Mouse (Mus musculus): ENCODE measurements around the gene Pde4b. TPM values are rescaled to one million over a fixed set of nuclear protein-coding genes. Genes with fewer than 3 reads are reported as not detected.

Pde4b gene
- polyA plus RNA-seq, 1 experiment from 2014 or later: 12.1 TPM

DNA sequence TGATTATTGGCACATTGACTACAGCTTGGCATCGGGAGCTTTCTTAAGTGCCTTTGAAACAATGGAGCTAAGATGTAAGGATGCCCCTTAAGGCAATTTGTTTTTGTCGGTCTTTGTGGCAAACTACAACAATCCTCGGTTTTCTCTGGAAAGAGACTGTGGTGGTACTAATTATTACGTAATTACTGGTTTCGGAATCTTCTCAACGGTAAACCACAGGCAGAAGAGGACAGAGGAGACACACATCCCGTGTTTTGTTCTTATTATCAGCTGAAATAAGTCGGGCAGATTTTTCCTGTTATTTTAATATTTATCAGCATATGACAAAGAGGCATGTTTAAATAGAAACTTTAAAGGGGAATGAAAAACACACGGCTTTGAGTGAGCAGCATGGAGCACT is 420.0 kb downstream of the Pde4b start:
- H3K27ac ChIP-seq: no peak overlapping the region
- H3K9ac ChIP-seq: no peak overlapping the region
- H3K27me3 ChIP-seq (replicated peaks): no peaks in the 10 kb centered on the region
- H3K4me1 ChIP-seq: peaks cover 11% of the 10 kb centered on the region; the same call in 1 of the 2 replicates
- WGBS: 65% methylated on average over 9 of the region's 9 CpGs
- H3K36me3 ChIP-seq: no peaks in the 10 kb centered on the region
- H3K4me2 ChIP-seq: no peak overlapping the region
- ATAC-seq (ENCODE audit: insufficient read depth, low FRiP score, low read depth): no peak
- no peaks in the 10 kb centered on the region for H3K9me3 ChIP-seq
- no peak overlapping the region for H3K4me3 ChIP-seq (replicated peaks)

DNA sequence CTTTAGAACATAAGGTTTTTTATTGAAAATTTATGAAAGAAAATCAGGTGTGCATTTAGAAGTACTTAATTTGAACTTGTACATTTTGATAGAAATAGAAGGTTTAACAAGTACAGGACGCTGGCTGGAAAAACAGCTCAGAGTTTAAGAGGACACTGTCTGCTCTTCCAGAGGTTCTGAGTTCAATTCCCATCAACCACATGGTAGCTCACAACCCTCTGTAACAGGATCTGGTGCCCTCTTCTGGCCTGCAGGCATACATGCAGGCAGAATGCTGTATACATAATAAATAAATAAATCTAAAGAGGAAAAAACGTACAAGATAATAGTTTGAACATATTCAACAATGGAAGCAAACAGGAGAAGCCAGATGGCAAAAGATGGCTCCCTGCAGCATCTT is 420.4 kb downstream of the Pde4b start:
- Histone ChIP-seq H3K9ac (no peak overlapping the region), H3K4me1 (peaks cover 11% of the 10 kb centered on the region; the same call in 1 of the 2 replicates), H3K4me2 (no peak overlapping the region), H3K27me3 (replicated peaks) (no peaks in the 10 kb centered on the region), H3K36me3 (no peaks in the 10 kb centered on the region), H3K4me3 (replicated peaks) (no peak overlapping the region), H3K27ac (no peak overlapping the region), H3K9me3 (no peaks in the 10 kb centered on the region)
- 73% methylated on average over 2 of the region's 2 CpGs for WGBS
- ATAC-seq (ENCODE audit: insufficient read depth, low FRiP score, low read depth): no peak

DNA sequence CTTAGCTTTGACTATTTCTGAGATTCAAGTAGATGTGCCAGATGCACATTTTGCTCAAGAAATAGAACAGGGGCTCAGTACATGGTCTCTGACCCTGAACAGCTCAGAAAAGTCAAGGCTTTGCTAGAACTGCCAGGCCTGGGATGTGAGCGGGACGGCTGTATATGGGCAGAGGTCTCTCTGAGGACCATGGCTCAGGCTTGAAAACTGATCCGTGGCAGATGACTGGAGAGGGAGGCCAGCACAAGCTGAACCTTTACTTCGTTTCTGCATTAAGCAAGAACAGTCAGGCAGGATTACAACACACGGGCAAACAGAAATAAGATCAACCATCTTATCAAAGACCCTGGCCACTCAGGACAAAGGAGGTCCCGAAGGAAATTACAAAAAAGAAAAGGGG is 422.7 kb downstream of the Pde4b start:
- WGBS: 65% methylated on average over 6 of the region's 6 CpGs
- no peak for ATAC-seq (ENCODE audit: insufficient read depth, low FRiP score, low read depth)
- Histone ChIP-seq H3K4me3 (replicated peaks) (no peak overlapping the region), H3K9me3 (no peaks in the 10 kb centered on the region), H3K27me3 (replicated peaks) (no peaks in the 10 kb centered on the region), H3K4me1 (peaks cover 11% of the 10 kb centered on the region; the same call in 1 of the 2 replicates), H3K9ac (no peak overlapping the region), H3K4me2 (no peak overlapping the region), H3K27ac (no peak overlapping the region), H3K36me3 (no peaks in the 10 kb centered on the region)

DNA sequence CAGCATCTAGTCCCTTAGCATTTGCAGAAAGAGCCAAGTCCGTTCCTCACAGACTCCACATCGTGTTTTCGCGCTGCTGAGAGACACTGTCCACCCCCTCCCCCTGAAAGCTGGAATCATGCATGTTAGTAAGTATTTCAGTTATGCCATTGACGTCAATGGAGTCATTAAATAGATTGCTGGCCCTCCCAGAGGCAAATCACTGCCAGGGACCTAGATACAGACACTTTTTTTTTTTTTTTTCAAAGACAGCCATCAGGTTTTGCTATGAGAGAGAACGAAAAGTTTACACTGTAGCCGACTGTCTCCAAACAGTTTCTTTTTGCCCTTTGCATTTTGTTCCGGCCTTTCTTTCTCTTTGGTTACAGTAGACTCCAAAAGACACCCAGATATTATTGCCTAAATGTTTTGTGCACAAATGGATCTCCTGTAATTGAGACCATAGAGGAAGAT is 423.6 kb downstream of the Pde4b start:
- H3K9ac ChIP-seq: no peak overlapping the region
- peak overlapping the region; percentile 49 for H3K4me2 ChIP-seq
- no peaks in the 10 kb centered on the region for H3K36me3 ChIP-seq
- peak overlapping the region; percentile 93 for H3K27ac ChIP-seq
- H3K27me3 ChIP-seq (replicated peaks): no peaks in the 10 kb centered on the region
- no peaks in the 10 kb centered on the region for H3K9me3 ChIP-seq
- ATAC-seq (ENCODE audit: insufficient read depth, low FRiP score, low read depth): peak; percentile 37; the same call in 1 of the 2 replicates
- WGBS: 15% methylated on average over 8 of the region's 8 CpGs
- H3K4me1 ChIP-seq: peaks cover 11% of the 10 kb centered on the region; the same call in 1 of the 2 replicates
- peak overlapping the region; percentile 14; the same call in 1 of the 2 replicates for H3K4me3 ChIP-seq (replicated peaks)

DNA sequence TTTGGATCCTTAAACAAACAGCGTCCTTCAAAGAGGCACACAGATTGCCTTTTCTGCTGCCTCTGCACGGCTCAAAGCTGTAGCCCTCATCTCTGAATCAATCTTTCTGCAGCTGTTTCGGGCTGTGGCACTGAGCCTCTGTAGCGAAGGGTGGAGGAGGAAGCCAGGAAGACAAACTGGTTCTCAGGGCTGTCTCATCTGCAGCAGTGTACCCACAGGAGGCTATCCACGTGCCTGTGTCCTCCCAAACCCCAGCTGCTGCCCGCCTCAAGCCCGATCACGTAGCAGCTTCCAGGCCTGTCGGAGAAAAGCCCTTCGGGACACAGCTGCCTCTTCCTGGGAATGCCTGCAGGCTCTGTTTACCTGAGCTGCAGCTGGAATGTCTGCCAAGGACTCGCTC is 424.2 kb downstream of the Pde4b start:
- Histone ChIP-seq H3K27me3 (replicated peaks) (no peaks in the 10 kb centered on the region), H3K9ac (no peak overlapping the region), H3K27ac (peak overlapping the region; percentile 93), H3K36me3 (no peaks in the 10 kb centered on the region), H3K4me1 (peaks cover 11% of the 10 kb centered on the region; the same call in 1 of the 2 replicates), H3K4me3 (replicated peaks) (peak overlapping the region; percentile 14; the same call in 1 of the 2 replicates), H3K4me2 (peak overlapping the region; percentile 49), H3K9me3 (no peaks in the 10 kb centered on the region)
- WGBS: 4% methylated on average over 11 of the region's 11 CpGs
- peak; percentile 75; the same call in 1 of the 2 replicates for ATAC-seq (ENCODE audit: insufficient read depth, low FRiP score, low read depth)

DNA sequence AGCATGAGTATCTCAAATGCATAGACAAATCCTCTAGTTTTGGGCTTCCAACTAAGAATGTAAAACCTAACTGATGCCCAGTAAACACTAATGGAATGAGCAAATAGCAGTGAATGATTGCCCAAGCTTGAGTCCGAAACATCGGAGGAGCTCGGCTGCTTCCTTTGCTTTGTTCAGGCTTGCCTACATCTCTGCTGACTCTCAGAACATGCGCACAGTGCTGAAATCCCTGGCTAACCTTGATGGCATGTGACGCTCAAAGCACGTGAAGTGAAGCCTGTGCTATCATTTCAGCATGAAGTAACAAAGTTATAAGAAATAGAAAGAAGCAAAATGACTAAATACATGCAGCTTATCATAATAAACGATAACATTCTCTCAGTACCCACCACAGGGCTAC is 425.6 kb downstream of the Pde4b start:
- no peaks in the 10 kb centered on the region for H3K36me3 ChIP-seq
- H3K27ac ChIP-seq: no peak overlapping the region
- no peak overlapping the region for H3K4me3 ChIP-seq (replicated peaks)
- H3K9me3 ChIP-seq: no peaks in the 10 kb centered on the region
- no peaks in the 10 kb centered on the region for H3K27me3 ChIP-seq (replicated peaks)
- ATAC-seq (ENCODE audit: insufficient read depth, low FRiP score, low read depth): no peak
- peaks cover 11% of the 10 kb centered on the region; the same call in 1 of the 2 replicates for H3K4me1 ChIP-seq
- no peak overlapping the region for H3K4me2 ChIP-seq
- H3K9ac ChIP-seq: no peak overlapping the region
- 76% methylated on average over 7 of the region's 7 CpGs for WGBS

DNA sequence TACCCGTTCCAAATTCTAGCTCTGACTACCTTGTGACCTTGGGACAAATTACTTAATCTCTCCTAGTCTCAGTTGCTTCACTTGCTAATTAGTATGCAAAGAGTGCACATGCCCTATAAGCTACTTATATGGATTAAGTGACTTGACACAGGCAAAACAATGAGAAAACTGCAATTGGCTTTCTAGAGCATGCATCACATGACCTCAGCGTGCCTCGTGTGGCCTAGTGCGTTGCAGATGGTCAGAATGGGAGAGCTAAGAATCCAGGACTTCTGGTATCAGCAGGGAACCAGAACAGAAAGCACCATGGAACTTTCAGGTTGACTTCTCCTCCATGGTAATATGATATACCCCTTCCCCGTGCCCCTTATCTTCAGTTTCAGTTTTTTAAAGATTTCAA is 426.2 kb downstream of the Pde4b start:
- WGBS: 74% methylated on average over 5 of the region's 5 CpGs
- ATAC-seq (ENCODE audit: insufficient read depth, low FRiP score, low read depth): no peak

DNA sequence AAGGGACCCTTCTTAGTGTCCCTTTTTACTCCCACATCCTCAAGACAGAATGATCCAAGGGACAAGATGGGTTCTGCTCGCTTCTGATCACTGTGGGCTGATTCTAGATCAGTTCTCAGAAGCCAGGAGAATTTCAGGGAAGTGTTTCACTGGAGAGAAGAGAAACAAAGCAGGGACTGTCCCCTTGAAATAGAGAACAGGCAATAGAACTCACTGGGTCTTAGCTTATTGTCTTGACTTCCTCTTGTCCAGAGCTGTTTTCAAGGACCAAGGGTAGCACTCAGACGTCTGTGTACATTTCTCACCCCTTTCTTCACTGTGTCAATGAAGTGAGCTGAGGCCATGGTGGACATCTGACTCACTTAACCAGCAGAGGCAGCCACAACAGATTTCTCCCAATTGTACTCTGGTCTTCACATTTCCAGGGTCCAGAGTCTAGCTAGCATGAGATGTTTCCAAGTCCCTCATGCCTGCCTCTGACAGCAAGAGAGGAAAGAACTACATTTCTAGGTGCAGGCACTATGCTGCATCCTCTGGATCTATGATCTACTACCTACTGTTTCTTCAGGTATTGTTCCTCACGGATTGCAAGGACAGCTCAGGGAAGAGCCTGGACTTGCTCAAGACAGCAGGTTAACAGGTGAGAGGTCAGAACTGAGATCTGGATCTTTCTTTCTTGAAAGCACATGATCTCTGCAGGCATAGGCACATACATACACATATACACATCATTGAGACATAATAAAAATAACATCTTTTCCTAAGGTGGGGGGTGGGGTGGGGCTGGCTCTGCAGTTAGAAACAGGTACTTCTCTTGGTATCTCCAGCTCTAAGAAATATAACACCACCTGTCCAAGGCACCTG is 427.9 kb downstream of the Pde4b start:
- H3K4me2 ChIP-seq: no peak overlapping the region
- no peak overlapping the region for H3K27ac ChIP-seq
- H3K4me3 ChIP-seq (replicated peaks): no peak overlapping the region
- H3K9me3 ChIP-seq: no peaks in the 10 kb centered on the region
- no peaks in the 10 kb centered on the region for H3K27me3 ChIP-seq (replicated peaks)
- H3K36me3 ChIP-seq: no peaks in the 10 kb centered on the region
- ATAC-seq (ENCODE audit: insufficient read depth, low FRiP score, low read depth): no peak
- H3K9ac ChIP-seq: no peak overlapping the region
- WGBS: 51% methylated on average over 3 of the region's 3 CpGs
- H3K4me1 ChIP-seq: peaks cover 11% of the 10 kb centered on the region; the same call in 1 of the 2 replicates

More for the DNA sequence above, 426.2 kb downstream of the Pde4b start:
- Histone ChIP-seq H3K4me3 (replicated peaks) (no peak overlapping the region), H3K27ac (no peak overlapping the region), H3K36me3 (no peaks in the 10 kb centered on the region), H3K27me3 (replicated peaks) (no peaks in the 10 kb centered on the region), H3K9ac (no peak overlapping the region), H3K9me3 (no peaks in the 10 kb centered on the region), H3K4me1 (peaks cover 11% of the 10 kb centered on the region; the same call in 1 of the 2 replicates), H3K4me2 (no peak overlapping the region)

DNA sequence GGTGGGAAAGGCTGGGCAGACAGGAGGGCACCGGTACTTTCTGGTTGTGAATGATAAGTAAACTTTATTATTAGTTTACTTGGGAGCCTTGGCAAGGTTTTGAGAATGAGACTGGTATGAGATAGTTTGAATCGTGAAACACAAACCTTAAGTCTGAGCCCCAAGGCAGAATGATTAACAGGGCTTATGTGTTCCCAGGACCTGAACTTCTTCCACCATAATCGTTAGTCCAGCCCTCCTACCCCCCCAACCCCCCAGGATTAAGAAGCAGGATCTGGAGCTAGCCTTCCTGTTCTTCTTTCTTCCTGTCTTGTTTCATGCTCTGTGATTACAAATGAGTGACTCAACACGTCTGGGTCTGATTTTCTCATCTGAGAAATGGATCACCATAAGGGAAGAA is 429.1 kb downstream of the Pde4b start:
- Histone ChIP-seq H3K4me2 (no peak overlapping the region), H3K9me3 (no peaks in the 10 kb centered on the region), H3K4me1 (peaks cover 7% of the 10 kb centered on the region; the same call in 1 of the 2 replicates), H3K4me3 (replicated peaks) (no peak overlapping the region), H3K36me3 (no peaks in the 10 kb centered on the region), H3K9ac (no peak overlapping the region), H3K27me3 (replicated peaks) (no peaks in the 10 kb centered on the region), H3K27ac (no peak overlapping the region)
- WGBS: 56% methylated on average over 4 of the region's 4 CpGs
- no peak for ATAC-seq (ENCODE audit: insufficient read depth, low FRiP score, low read depth)

DNA sequence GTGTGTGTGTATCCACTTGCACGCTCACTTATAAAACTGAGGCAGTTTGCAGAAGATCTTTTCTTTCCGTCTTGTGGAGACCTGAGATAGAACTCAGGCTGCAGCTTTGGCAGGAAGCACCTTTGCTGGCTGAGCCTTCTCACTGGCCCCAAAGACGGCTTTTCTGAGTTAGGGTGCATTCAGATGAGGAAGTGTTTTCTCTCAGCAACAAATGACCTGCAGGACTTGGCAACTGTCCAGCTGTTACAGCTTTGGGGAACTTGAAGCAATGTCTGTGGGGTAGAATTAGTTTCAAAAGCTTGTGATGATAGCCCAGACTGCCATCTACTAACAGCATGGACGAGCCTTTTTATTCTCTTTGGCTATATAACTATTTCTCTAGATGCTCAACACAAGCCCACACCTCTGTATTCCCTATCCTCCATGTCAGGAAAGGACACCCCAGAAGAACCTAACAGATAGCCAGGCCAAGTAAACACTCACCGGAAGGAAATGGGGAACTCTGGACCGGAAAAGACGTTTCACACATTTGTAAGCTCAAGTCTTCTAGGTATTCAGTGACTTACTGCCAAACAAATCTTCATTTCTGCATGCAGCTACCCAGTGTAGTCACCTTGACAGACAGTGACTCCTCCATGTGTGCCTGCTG is 429.8 kb downstream of the Pde4b start:
- WGBS: 47% methylated on average over 7 of the region's 7 CpGs
- Histone ChIP-seq H3K27ac (no peak overlapping the region), H3K4me2 (no peak overlapping the region), H3K27me3 (replicated peaks) (no peaks in the 10 kb centered on the region), H3K36me3 (no peaks in the 10 kb centered on the region), H3K4me3 (replicated peaks) (no peak overlapping the region), H3K9me3 (no peaks in the 10 kb centered on the region), H3K9ac (no peak overlapping the region), H3K4me1 (0 out of 2 replicates have a peak, but pooled peaks cover under 1% of the 10 kb centered on the region)
- no peak for ATAC-seq (ENCODE audit: insufficient read depth, low FRiP score, low read depth)

DNA sequence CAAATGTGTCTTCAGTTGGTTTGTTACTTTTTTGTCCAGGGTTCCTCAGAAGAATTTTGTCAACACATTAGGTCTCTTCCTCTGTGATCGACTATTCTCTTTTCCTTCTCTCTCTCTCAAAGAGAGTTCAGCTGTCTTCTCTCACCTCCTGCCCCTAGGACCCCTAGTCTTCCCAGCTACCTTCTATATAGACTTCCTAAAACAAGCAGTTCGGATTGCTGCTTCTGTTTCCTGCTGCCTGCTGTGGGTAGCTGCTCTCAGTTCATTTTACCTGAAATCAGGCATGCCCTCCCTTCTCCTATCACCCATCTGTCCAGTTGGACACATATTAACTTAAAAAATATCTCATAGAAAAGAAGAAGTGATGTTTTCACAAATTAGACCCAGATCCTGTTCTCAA is 430.3 kb downstream of the Pde4b start:
- 58% methylated on average over 2 of the region's 2 CpGs for WGBS
- Histone ChIP-seq H3K4me1 (no peaks in the 10 kb centered on the region), H3K9ac (no peak overlapping the region), H3K36me3 (no peaks in the 10 kb centered on the region), H3K4me3 (replicated peaks) (no peak overlapping the region), H3K4me2 (no peak overlapping the region), H3K9me3 (no peaks in the 10 kb centered on the region), H3K27ac (no peak overlapping the region), H3K27me3 (replicated peaks) (no peaks in the 10 kb centered on the region)
- no peak for ATAC-seq (ENCODE audit: insufficient read depth, low FRiP score, low read depth)

DNA sequence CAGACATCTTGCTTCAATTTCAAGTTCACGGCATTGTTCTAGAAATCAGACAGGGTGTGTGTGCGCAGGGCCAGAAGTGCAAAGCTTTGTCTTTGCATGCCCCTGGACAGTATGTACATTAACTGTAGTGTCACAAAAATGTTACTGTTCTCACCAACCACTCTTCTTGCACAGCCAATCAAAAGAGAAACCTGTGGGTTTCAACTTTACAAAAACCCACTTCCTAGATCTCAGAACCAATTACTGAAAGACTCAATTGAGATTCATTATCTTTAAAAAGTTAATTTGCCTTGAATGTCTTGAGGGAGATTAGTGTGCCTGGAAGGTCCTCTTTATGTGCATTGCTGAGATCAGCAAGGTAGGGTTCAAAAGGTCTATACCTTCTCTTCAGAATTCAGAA is 431.0 kb downstream of the Pde4b start:
- no peaks in the 10 kb centered on the region for H3K4me1 ChIP-seq
- 96% methylated on average over 2 of the region's 2 CpGs for WGBS
- H3K27me3 ChIP-seq (replicated peaks): no peaks in the 10 kb centered on the region
- H3K9me3 ChIP-seq: no peaks in the 10 kb centered on the region
- H3K4me2 ChIP-seq: no peak overlapping the region
- H3K36me3 ChIP-seq: no peaks in the 10 kb centered on the region
- H3K27ac ChIP-seq: no peak overlapping the region
- no peak overlapping the region for H3K9ac ChIP-seq
- ATAC-seq (ENCODE audit: insufficient read depth, low FRiP score, low read depth): no peak
- H3K4me3 ChIP-seq (replicated peaks): no peak overlapping the region
